Mouse (Mus musculus) ES-E14 (cell line): Measurements from ENCODE around the gene Macrod2.

Experiments used
- CHD2 ChIP-seq: IDR thresholded peaks from 2 replicates; pipeline ENCODE4 v1.6.1; 2014; ENCODE audit warnings: mild to moderate bottlenecking, low read depth, low read length, inconsistent platforms
- HCFC1 ChIP-seq: IDR thresholded peaks from 2 replicates; pipeline ENCODE4 v1.6.1; 2012; ENCODE audit warnings: low read length, inconsistent platforms, borderline replicate concordance; ENCODE audit not compliant: insufficient read depth
- MAFK ChIP-seq: IDR thresholded peaks from 2 replicates; pipeline ENCODE4 v1.6.1; 2014; ENCODE audit warnings: mild to moderate bottlenecking, low read depth, low read length, inconsistent platforms; ENCODE audit not compliant: insufficient read depth
- ZNF384 ChIP-seq: IDR thresholded peaks from 2 replicates; pipeline ENCODE4 v1.6.1; 2012; ENCODE audit warnings: low read depth, low read length, inconsistent platforms

- TF ChIP-seq HCFC1 (no peak), CHD2 (no peak), MAFK (no peak), ZNF384 (no peak)
Observed at GRCm38 (mm10) chr2:141274262-141274661, 879.2 kb downstream of the Macrod2 start.
